Mouse (Mus musculus): Measurements from ENCODE around the gene Snai1.

GRCm38 (mm10) chr2:167574814-167575213 is 36.8 kb downstream of the Snai1 start:
- TF ChIP-seq CTCF (conservative IDR thresholded peaks at IDR 0.05; ENCODE audit: low read length) (no peak), NANOG (IDR thresholded peaks at IDR 0.05; ENCODE audit: borderline replicate concordance, low read length) (no peak), POU5F1 (IDR thresholded peaks at IDR 0.05; ENCODE audit: borderline replicate concordance, low read length) (no peak)

Measured in E14TG2a.4 (cell line).